Mouse (Mus musculus) mouse embryonic stem cell (cell line): Measurements from ENCODE around the gene Lsmem1.
"Not testable (repeated sequence)": the region's sequence is repeated elsewhere in the genome, so short reads cannot be mapped to it uniquely, and the experiment has no call there.

Experiments
- in situ Hi-C, 2 experiments: fragments of 300-500 bp; cut with MboI; formaldehyde crosslinking; loops; 1 replicate in 1 of 2; 3 replicates in 1 of 2; pipeline ENCODE4 v1.14.3; 2019 to 2020; ENCODE audit warnings: low sequenced_read_pairs in 2 of 2, low pct_unique_long_range_greater_than_20kb in 1 of 2, mixed read lengths in 1 of 2; ENCODE audit not compliant: unreplicated experiment in 1 of 2

Lsmem1 gene

GRCm38 (mm10) chr12:40218430-40218945 lies 19.2 kb upstream of the Lsmem1 start:
- in situ Hi-C loops: no loop called here

DNA sequence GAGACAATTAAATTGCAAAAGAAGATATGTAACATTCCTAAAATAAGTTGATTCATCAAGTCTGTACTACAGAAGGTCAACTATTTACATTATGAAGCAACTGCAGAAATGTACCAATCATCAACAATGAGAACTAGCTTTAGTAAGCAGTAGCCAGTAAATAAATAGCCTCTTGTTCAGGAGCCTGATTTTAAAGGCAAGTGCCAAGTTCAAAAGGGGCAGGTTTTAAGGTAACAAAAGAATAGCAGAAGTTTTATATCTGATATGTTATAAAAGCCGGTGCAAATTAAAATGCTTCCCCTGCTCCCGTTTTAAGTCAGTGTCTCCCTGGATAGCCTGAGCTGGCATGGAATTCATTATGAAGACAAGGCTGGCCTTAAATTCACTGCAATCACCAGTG lies 18.5 kb upstream of the Lsmem1 start:
- in situ Hi-C loops: no loop called here

- in situ Hi-C loops: no loop called here
These were observed 15.9 kb upstream of the Lsmem1 start for GRCm38 (mm10) chr12:40214888-40215876.

DNA sequence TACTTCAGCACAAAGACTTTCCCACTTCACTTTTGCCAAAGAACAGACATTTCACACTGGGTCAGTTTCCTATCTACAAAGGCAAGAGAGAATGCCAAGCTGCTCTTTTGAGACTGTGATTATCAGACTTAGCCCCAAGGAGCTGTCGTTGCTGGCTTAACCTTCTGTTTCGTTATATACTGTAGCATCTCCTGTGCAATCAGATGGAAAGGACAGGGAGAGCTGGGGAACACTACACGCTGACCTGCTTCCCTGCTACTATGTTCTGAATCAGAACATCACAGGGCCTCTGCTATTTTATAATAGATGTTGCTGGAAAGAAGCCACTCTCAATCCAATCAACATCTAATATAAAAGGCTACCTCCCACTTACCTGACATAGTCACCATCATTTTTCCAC lies 9.8 kb upstream of the Lsmem1 start:
- in situ Hi-C loops: no loop called here

- in situ Hi-C loops: no loop called here
These were observed 8.6 kb upstream of the Lsmem1 start for GRCm38 (mm10) chr12:40207909-40208308.

GRCm38 (mm10) chr12:40202161-40203035 lies 3.1 kb upstream of the Lsmem1 start:
- in situ Hi-C loops: no loop called here

DNA sequence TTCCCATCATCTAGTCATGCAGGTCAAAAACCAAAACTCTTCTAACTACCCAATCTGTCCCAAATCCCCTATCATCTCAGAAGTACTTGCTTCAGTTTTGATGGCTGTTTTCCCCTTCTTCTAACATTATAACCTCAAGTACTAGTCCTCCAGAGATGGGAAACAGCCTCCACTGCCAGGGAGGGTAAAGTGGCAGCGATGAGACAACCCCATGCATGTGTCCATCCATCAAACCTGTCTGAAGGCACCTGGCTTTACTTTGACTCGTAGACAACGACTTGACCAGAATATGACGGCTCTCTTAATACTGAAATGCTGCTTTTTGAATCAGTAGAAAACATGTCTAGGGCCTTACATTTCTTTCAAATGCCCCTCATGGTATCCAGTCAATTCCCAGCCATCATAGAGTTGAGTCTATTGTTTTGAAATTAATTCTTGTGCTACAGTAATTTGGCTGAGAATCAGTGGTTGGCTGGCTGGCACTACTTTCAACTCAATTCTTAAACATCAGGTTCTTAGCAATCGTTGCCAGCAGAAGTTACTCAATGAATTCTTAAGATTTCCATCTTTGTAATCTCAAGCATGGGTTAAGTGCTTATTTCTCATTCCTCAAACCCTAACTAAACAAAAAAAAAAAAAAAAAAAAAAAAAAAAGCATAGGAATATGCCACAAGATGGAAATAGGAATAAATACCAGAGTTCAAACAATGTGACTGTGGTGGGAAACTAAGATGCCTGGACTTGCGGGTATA lies 1.4 kb upstream of the Lsmem1 start:
- in situ Hi-C loops: no loop called here

- in situ Hi-C loops: no loop called here
These were observed 609 bp upstream of the Lsmem1 start for GRCm38 (mm10) chr12:40199795-40200402.

DNA sequence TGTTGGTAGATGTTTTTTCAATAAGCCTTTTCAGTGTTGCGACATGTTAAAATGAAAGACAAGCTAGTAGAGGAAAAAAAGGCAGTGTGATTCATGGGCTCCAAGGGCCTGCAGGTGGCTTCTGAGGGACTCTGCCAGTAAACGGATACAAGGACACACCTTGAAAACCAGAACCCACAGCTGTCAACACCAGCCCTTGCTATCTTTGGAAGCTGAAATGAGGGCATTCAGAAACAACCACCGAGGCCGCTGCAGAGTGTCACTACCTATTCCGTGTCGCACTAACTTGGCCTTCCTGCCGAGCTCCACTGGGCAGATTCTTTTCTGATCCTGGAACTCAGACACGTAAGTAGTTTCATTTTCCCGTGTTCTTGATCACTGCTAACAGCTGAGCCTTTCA lies 863 bp downstream of the Lsmem1 start:
- in situ Hi-C loops: no loop called here

GRCm38 (mm10) chr12:40198019-40198418 lies 1.3 kb downstream of the Lsmem1 start:
- in situ Hi-C loops: no loop called here

DNA sequence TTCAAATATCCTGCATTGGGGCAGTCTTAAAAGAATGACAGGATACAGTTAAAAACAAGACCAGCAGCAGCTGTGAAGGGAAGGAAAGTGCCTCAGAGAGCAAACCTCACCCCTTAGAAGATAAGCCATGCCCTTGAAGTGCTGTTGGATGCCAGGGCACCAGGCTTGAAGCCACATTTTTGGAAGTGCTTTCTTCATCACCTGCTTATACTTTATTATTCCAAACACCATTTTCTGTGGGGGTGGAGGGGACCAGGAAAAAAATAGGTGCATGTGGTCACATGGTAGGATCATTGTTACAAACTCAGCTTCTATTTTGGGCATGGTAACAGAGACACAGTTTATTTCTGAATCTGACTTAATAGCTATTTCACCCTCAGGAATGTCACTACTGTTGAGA lies 1.8 kb downstream of the Lsmem1 start:
- in situ Hi-C loops: no loop called here

DNA sequence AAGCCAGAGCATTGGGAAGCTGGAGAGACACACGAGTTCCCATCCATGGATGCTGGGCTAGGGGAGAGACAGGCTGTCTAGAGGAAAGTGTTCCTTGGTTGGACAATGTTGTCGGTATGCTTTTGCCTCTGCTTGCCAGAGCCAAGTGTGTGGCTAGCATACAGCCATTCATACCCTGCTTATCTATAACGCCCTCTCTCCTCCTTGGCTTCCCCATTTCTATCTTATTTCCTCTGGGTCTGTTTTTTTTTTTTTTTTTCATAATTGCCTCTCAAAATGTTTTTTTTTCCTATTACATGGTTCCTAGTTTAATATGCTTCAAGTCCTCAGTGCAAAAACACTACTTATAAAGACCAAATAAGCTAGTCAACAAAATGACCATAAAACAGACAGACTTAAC lies 13.8 kb downstream of the Lsmem1 start:
- in situ Hi-C loops: no loop called here

DNA sequence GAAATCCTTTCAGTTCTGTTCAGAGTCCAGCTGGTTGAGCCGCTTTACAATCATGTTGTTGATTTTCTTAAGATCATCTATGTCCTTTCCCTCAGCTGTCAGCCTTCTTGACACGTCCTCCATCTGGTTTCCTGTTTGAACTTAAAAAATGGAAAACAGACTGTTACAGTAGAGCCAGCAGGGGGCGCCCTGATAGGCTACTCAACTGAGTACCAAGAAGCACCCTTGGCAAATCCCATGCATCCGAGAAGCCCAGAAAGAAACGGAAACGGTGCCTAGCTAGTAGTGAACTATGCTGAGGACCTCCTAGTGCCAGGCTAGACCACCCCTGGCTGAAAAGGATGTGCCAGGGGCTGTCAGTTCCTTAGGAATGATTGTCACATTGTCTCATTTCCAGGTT lies 22.2 kb downstream of the Lsmem1 start:
- in situ Hi-C loops: no loop called here

- in situ Hi-C loops: no loop called here
These were observed 23.1 kb downstream of the Lsmem1 start for GRCm38 (mm10) chr12:40176158-40176557.

DNA sequence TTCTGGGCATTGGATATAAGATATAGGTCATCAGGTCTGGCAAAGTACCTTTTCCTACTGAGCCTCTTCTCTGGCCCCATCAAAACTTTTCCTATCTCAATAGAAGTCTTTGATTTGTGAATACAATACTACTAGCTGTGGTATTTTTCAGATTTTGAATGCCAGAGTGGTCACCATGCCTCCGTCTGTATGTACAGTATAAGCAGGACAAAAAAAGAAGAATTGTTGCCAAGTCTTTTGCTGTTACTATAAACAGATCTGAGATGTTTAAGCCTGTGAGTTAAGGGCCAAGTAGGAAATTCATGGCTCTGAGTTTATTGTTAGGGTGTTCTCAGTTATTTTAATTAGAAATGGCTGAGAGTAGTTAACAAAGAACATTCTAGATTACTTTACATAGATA lies 24.1 kb downstream of the Lsmem1 start:
- in situ Hi-C loops: not testable (repeated sequence)

- in situ Hi-C loops: no loop called here
These were observed 27.7 kb downstream of the Lsmem1 start for GRCm38 (mm10) chr12:40171637-40172036.

DNA sequence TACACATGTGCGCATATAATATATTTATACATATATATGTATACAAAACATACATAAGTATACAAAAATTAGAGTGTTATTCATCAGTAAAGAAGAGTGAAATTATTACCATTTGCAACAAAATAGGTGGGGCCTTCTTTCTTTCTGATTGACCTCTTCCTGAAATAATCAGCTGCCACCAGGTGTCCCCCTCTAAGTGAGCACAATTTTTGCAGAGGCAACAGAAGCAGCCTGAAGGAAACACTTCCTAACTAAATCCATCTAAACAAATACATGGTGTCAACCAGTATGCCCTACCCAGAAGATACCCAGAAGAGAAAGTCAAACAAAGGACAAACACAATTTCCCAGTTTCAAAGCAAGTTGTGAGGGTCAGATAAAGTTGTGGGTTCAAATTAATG lies 29.6 kb downstream of the Lsmem1 start:
- in situ Hi-C loops: loop anchor here (10.0 kb wide), 3 partner anchors 85 to 655 kb away; no protein-coding TSS in a partner anchor

- in situ Hi-C loops: loop anchor here (10.0 kb wide), 3 partner anchors 80 to 650 kb away; no protein-coding TSS in a partner anchor
These were observed 34.7 kb downstream of the Lsmem1 start for GRCm38 (mm10) chr12:40164621-40165020.
